Mouse (Mus musculus) CD4-positive, CD25-positive, alpha-beta regulatory T cell, adult 4 months (primary cell): ENCODE results near the gene Tgfa. TPM values are rescaled to one million over a fixed set of nuclear protein-coding genes. Genes with fewer than 3 reads are reported as not detected.

Experiments
- ATAC-seq: one replicate; pipeline ENCODE4 v1.8.0; 2017
- polyA plus RNA-seq, 2 experiments: library from polyadenylated mRNA; unstranded; fragments of 100-300 nt; shearing (Covaris generic); gene quantifications; one replicate each; pipeline ENCODE4 v1.2.1; 2017

Tgfa gene
- polyA plus RNA-seq, 2 experiments from 2014 or later, result 0.30 TPM; not detected in 1

DNA sequence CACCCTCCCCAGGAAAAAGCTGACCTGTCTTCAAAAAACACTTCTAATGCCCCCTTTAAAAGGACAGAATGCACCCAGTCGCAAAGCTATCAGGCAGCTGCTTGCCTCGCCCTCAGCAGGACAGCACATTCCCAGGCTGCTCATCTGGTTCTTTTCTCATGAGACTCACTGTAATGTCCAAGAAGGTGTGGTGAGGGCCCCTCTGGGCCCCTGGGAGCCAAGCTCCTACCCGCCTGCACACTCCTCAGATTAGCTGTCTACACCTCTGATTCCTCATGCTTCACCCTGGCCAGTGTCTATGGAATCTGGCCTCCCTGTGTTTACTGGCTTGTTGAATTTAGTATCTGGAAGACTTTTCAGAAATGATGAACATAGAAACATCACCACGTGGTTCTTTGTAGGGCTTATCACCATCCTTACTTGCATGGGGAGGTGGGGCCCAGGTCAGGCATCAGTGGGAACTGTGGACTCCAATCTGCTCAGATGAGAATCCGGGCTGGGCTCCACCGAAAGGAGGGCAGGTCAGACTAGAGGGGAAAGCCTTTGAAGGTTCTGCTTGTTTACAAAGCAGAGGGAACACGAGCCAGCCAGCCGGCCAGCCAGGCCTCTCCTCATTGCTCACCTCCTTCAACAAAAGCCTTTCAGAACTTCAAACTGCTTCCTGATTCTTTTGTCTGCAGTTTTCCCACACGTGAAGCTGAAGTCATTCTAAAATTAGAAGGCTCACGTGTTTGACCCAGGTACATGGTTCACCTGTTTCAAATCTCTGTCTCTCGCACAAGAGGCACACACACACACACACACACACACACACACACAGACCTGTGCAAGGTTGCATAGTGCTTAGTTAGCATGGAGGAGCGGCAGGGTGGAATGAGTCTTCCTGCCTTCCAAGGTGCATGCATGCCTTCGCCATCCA is 38.7 kb downstream of the Tgfa start:
- ATAC-seq, result no peak

DNA sequence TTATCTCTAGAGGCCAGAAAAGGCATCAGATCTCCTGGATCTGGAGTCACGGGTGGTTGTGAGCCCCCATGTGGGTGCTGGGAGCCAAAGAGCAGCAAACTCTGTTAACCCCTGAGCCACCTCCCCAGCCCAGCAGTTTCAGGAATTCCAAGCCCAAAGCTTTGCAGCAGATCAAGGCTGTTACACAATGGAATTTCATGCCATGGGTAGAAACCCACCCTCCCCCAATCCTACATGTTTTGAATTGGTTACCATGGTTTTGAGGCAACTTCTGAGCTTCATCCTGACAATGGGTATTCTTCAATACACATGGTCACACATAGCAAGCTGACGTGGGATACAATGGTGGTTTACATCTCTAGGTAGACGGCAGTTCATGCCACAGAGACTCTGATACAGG is 49.8 kb downstream of the Tgfa start:
- no peak for ATAC-seq

DNA sequence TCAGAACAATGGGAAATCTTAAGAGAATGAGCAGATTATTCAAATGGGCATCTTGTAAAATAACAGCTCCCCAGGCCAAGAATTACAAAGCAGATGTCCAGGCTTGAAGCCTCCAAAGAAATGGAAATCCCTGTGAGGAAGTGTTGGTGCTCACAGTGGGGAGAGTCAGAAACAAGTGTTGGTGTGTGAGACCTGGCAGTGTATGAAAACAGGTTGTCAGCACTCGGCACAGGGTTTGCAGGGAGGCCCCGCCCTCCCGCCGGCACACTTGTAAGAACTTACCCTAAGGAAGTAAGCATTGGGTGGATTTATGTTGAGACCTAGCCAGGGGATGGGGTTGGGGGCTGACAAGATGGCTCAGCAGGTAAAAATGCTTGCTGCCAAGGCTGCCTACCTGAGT is 50.9 kb downstream of the Tgfa start:
- no peak for ATAC-seq

DNA sequence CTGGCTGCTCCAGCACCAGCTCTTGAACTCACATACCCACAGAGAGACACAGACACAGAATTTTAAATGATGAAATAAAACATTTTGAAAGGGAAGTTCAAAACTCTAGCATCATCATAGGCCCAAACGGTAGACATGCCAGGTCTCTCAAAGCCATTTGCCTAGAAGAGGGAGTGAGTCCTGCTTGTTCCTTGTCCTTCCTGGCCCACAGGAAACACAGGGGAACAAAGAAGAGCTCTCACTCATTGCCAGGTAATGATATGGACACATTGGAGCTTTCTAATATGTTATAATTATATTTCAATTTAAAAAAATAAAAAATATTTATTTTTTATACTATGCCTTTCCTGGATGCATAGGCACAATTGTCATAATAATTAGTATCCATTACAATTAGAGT is 53.5 kb downstream of the Tgfa start:
- ATAC-seq, result no peak

DNA sequence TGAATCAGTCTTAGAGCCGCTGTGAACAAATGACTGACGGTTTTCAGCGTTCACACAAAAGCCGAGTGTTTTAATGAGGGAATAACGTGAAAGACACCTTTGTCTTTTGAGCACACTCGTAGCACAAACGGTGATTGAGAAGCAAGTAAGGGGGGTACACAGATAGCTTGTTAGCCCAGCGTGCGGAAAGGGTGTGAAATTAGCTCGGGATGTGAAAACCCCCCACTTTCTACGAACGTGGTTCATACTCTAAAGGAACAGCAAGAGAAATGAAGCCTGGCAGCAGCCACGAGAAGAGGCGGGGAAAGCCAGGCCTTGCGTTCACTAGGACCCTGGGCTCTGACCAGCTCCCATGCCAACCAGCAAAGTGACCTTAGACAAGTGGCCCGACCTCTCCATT is 54.0 kb downstream of the Tgfa start:
- ATAC-seq, result no peak

DNA sequence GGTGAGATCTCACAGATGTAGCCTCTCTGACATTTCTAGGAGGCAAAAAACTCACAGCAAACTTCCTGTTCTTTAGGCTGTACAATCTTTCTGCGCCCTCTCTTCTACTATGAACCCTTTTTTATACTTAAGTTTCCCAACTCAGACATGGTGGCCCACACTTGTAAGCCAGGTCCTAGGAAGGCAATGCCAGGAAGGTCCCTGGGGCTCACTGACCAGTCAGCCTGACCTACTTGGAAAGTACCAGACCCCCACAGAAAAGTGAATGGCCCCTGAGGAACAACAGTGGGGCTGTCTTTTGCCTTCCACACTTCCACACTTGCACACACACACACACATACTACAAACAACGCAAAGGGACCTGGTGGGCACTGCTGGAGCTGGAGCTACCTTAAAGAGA is 55.2 kb downstream of the Tgfa start:
- no peak for ATAC-seq

DNA sequence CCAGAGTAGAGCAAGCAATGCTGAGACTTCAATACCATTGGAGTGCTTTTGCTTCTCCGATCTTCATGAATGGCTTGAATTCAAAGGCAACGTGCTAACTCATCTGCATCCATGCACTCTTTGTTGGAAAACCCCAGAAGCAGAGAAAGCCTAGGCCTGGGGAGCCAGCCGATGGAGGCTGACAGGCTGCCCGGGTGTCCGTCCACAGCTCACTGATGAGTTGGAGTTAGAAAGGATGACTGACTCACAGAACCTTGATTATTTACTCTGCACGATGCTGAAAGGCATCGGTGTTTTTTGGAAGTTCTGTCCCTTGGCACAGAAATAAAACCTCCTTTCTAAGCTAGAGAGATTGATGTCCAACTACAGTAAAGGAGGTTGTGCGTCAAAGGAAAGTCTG is 55.8 kb downstream of the Tgfa start:
- no peak for ATAC-seq

DNA sequence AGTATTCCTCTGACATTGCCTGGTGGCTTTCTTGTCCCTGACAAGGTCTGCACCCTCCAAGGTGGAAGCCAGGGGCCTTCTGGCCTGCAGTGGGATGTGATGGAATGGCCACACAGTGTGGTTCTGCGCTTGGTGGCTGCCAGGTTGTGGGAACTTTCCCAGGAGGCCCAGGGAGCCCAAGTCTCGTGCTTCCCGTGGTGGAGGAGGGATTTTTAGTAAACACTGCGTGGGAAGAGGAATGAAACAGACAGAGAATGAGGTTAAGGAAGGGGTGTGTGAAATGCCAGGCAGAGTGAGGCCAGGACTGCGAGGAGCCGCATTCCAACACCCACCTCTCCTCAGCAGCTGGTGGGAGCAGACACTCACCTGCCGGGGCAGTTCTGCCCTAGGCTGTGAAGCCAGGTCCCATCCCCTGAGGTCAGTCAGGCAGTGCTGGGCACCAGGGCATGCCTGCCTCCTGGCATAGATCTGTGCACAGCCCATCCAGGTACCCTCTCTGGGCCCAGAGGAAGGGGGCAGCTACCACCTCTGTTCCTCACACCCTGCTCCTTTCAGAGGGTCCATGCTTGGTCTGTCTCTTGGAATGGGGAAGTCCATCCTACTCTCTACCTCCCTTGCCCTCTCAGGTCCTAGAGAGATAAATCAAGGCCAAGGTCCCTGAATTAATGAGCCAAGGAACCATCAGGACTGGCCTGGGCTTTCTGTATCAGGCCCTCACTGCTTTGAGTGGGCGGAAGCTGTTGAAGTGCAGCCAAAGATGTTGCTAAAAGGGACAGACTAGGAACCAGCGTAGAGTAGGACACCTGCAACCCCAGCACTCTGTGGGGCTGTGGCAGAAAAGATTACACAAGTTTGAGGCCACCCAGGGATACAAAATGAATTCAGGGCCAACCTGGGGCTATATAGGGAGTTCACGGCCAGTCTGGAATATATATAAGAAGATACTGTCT is 57.4 kb downstream of the Tgfa start:
- no peak for ATAC-seq

DNA sequence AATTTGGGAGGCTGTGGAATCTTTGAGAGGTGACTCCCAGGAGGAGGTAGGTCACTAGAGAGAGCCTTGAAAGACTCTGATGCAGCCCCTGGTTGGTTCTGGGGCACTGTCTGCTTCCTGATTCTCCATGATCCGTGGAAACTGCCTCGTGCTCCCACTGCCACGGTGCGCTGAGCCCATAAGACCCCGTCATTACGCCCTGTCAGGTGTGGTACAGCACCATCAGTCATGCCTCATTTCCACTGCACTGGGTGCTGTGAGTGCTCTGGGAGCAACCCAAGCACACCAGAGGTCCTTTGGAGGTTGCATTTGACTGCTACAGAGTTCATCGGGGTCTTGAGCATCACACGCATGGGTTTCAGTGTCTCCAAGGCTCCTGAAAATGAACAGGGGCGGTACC is 60.9 kb downstream of the Tgfa start:
- ATAC-seq, result no peak

DNA sequence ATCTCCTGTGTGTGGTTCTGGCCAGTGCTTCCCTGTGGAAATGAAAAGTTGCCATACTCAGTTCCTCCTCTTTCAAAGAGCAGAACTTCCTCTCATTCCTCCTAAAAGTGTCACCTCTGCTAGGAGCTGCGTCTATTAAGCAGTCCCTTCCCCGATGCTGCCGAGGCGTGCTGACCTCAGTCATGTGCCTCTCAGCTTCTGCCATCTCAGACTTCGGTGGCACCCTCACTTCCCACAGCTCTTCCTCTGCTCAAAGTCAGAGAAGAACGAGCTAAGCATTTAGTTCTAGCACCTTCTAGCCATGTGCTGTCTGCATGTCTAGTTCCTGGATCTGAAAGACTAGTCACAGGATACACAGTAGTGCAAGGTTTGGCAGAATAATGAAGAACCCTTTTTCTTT is 64.2 kb downstream of the Tgfa start:
- no peak for ATAC-seq

DNA sequence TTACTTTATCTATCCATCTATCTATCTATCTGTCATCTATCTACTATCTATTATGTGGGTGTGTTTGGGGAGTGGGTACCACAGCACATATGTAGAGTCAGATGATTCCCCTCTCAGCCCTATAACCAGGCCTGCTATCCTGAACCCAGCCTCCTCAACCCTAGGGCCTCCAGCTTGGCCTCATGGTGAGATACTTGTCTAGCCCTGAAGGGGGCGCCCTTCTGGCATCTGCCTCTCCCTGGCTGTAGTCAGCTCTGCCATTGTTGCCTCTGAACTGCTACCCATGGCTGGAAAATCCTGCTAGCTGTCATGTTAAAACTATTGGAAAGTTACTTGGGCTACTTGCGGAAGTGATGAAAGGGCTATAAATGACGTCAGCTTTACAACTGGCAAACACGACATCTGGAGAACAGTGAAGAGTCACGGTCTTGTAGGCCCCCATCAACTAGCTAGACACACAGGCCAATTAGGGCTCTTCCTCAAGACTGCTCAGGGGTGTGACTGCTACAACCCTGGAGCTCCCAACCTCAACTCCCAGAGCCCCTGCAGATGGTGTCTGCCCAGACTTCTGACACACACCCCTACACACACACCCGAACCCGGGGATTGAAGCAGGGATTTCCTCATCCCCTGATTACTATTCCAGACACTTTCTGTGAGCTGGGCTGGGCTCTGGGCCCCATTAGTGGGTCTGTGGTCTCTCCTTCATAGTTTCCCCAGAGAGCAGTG is 65.5 kb downstream of the Tgfa start:
- no peak for ATAC-seq

DNA sequence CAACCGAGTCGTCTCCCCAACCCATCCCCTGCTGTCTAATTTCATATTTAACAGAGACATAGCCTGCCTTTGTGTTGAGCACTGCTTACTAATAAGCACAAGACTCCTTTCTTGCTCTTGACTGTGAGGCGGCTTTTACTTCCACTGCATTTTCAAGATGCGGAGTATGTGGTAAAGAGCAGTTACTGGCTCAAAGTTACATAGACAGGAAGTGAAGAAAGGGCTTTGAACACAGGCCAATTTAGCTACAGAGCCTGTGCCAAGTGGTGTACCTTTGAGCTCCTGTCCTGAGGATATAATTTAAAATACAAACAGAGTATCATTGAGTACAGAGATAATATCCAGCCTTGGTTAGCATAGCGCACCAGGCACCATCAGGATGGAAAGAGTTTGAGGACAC is 71.8 kb downstream of the Tgfa start:
- no peak for ATAC-seq

DNA sequence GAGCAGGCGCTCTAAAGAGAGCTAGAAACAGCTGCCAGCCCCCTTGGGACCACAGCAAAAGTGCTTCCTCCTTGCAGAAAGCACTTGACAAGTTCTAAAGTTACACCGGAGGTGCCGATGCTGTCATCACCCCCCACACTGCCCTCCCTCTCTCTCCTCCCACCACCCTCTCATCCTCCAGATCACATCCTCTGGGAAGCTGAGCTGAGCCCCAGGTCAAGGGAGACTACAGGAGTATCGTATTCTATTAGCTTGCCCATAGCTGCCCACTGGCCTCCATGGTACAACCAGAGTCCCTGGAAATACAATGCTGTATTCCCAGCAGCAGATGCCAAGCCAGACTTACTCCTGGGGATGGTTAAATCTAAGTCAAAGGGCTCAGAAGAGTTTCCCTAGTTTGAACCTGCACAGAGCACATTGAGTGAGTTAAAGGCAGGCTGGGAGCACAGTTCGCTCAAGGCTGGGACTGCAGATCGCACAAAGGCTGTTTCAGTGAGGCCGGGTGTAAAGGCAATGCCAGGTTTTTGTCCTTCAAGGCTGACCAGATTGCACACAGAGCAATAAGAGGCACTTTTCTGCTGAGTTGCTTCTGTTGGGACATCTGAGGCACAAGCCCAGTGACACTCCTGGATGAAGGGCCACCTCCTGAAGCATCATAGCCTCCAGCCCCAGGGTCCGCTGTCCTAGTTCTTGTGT is 75.5 kb downstream of the Tgfa start:
- ATAC-seq, result no peak

DNA sequence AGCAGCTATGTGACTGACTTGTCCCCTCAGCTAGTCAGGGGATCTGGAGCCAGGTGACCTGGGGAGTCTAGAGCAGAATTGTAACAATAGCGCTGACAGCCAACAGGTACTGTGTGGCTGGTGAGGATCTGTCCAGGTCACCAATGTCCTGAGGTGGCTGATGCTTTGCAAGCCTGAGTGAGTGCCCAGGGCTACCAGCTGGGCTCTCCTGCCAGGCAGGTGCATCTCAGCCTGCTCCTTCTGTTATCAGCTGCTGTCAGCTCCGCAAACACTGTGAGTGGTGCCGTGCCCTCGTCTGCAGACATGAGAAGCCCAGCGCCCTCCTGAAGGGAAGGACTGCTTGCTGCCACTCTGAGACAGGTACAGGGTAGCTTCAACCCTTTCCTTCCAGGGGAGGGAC is 76.1 kb downstream of the Tgfa start:
- ATAC-seq, result no peak

DNA sequence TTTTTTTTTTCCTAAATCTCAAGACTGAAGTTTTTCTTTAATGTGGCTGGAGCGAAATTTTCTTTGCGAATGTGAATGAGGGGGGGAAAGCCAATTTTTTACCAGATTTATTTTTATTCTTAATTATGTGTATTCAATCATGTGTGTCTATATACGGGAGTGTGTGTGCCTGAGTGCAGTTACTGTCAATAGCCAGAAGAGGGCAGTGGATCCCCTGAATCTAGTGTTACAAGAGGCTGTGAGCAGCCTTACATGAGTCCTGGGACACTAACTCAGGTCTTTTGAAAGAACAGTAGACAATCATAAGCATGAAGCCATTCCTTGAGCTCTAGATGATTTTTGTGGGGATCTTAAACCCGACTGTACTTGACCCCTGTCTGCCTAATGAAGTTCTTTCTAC is 80.7 kb downstream of the Tgfa start:
- no peak for ATAC-seq

DNA sequence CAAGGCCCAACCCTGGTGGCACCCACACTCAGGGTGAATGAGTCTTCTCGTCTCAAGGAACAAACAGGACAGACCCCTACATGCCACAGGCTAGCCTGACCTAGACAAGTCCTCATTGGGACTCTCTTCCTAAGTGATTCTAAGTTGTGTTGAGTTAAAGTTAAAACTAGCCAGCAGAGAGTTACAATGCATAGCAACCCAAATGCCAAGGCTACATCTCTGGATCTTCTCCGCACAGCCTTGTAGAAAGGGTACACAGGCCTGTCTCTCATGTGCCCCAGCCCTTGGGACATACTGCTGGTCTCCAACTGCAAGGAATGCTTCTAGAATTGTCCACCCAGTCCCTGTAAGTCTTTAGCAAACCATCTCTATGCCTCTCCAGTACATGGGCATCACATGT is 81.8 kb downstream of the Tgfa start:
- ATAC-seq, result no peak

DNA sequence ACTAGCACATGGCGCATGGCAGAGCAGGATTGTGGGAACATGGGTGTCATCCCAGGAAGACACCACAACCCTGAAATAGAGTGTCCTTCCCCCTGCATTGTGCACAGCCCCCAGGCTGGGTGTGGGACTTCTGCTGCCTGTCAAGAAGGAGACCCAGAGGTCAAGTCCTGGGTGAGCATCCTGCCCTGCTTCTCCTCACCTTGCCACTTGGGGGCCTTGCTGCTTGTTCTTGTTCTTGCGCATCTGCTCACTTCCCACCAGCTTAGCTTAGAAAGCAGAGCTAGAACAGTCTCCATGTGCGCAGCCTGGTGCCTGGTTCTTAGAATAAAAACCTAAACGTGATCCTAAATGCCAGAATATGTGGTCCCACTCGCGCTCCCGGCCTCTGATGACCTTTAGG is 82.6 kb downstream of the Tgfa start:
- ATAC-seq, result no peak

DNA sequence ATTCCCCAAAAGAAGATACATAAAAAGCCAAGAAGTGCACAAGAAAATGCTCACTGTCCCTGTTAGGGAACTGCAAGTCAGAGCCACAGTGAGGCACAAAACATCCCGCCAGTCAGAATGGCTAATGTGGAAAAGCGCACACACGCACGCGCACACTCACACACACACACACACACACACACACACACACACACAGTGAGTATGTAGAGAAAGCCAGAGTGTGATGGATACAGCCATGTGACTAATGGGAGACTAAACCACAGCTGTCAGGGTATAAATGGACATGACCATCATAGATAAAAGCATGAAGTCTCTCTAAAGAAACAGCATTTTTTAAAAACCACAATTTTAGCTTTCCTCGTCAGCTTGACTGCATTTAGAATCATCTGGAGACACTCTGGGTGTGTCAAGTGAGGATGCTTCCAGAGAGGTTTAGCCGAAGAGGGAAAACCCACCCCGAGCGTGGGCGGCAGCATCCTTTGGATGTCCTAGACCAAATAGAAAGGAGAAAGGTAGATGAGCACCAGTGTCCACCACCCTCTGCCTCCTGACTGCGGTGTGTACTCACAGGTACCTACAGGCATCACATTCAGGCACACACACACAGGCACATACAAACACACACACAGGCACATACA is 86.7 kb downstream of the Tgfa start:
- ATAC-seq, result no peak

DNA sequence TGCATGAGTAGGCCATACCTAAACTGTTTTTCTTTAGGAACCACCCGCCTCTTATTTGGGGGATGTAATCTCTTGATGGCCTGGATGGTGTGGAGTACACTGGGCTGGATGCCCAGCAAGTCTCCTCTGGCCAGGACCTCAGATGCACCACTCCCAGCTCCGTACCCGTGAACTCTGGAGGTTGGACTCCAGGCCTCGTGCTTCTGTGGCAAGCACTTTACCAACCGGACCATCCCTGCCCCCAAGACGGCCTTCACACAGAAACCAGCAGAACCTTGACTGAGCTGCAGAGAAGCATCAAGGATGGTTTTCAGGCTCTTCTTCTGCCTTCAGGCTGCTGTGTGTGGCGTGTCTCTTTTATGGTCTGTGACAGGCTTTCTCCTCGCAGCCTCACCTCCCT is 98.3 kb downstream of the Tgfa start:
- no peak for ATAC-seq

DNA sequence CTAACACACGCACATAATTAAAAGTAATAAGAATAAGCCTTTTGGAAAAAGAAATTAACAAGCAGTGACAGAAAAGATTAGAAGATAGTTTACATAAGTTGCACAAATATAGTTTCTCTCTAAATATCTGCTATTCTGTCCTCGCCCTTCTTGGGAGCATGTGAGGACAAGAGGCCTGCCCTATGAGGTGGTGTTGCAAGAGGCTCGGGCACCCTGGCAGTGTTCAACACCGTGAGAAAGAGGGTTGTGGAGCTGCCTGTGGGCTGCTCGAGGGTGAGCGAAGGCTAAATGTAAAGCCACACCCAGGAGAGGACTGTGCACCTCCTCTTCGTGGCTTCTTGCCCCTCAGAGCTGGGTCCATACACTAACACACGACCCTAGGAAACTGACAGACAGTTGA is 100.4 kb downstream of the Tgfa start:
- no peak for ATAC-seq

DNA sequence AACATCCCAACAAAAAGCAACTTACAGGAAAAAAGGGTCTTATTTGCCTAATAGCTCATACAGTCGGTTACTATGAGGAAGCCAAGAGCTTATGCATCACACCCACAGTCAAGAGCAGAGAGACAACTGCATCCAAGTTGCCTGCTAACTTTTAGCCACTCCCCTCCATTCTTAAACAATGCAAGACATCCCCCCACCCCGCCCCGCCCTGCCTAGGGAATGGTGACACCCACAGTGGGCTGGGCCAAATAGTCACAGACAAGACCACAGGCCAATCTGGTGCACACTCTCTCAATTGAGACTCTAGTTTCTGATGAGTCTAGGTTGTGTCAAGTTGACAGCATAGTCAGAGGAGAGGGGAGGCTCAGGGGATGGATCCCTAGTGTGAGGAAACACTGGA is 101.1 kb downstream of the Tgfa start:
- no peak for ATAC-seq

DNA sequence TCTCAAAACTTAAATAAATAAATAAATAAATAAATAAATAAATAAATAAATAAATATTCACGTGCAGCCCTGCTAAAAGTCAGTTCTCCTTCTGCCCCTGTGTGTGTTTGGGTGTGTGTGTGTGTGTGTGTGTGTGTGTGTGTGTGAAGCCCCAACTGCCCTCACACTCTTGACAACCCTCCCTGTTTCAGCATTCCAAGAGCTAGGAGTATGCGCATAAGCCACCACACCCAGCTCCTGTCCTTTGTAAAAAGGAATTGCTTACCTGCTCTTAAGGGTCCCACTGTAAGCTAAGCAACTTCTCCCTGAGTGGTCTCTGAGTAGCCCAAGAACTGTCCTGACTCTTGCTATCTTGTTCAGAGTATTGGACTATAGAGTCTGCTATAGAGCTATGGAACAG is 101.9 kb downstream of the Tgfa start:
- no peak for ATAC-seq
